Mouse (Mus musculus) embryonic facial prominence, embryonic 14.5 days (tissue): ENCODE measurements at regions not wholly inside any gene's neighbourhood (a gene's known extent, or its start where the extent isn't known, plus 50 kb on each side); places are given as distances from the start of the nearest gene placed in this dataset.

Experiments
- ATAC-seq: fragments of 200-750 bp; cut with Nextera tagmentation; 2 replicates; pipeline ENCODE4 v1.8.0; 2017; ENCODE audit warnings: low read depth, moderate number of reproducible peaks, moderate TSS enrichment
- DNase-seq: peaks from one replicate; pipeline ENCODE4 v3.0.0-alpha.2; 2015; ENCODE audit warnings: low spot score
- H3K27ac ChIP-seq: fragments of 300-500 bp; sonication (generic); replicated peaks from 2 replicates; pipeline ENCODE4 v1.5.1; 2014; ENCODE audit warnings: low read depth, mild to moderate bottlenecking, low read length, moderate library complexity
- H3K27me3 ChIP-seq: fragments of 300-500 bp; sonication (generic); replicated peaks from 2 replicates; pipeline ENCODE4 v1.6.1; 2014; ENCODE audit warnings: low read length; ENCODE audit not compliant: control insufficient read depth, insufficient read depth
- H3K36me3 ChIP-seq: fragments of 300-500 bp; sonication (generic); 2 replicates; pipeline ENCODE4 v1.6.1; 2014; ENCODE audit warnings: low read length, mixed read lengths; ENCODE audit not compliant: control insufficient read depth, insufficient read depth
- H3K4me1 ChIP-seq: fragments of 300-500 bp; sonication (generic); 2 replicates; pipeline ENCODE4 v1.6.1; 2014; ENCODE audit warnings: antibody characterized with exemption, low read length; ENCODE audit not compliant: control insufficient read depth, insufficient read depth
- H3K4me2 ChIP-seq: fragments of 300-500 bp; sonication (generic); 2 replicates; pipeline ENCODE4 v1.6.1; 2014; ENCODE audit warnings: low read depth, mild to moderate bottlenecking, low read length, moderate library complexity, mixed read lengths
- H3K4me3 ChIP-seq: fragments of 300-500 bp; sonication (generic); 2 replicates; pipeline ENCODE4 v1.5.1; 2014; ENCODE audit warnings: low read depth, mild to moderate bottlenecking, low read length
- H3K9ac ChIP-seq: fragments of 300-500 bp; sonication (generic); 2 replicates; pipeline ENCODE4 v1.6.1; 2014; ENCODE audit warnings: low read depth, mild to moderate bottlenecking, low read length, moderate library complexity, mixed read lengths
- H3K9me3 ChIP-seq: fragments of 300-500 bp; sonication (generic); 2 replicates; pipeline ENCODE4 v1.6.1; 2016; ENCODE audit warnings: low read length; ENCODE audit not compliant: control insufficient read depth
- whole genome bisulfite sequencing: fragments of 180-500 bp; shearing (Covaris S2); extraction: QIAGEN DNeasy Blood & Tissue Kit; methylation state at CpG from one replicate; pipeline ENCODE4 v1.1.7; 2014; 5-methylcytosine and 5-hydroxymethylcytosine counted together

DNA sequence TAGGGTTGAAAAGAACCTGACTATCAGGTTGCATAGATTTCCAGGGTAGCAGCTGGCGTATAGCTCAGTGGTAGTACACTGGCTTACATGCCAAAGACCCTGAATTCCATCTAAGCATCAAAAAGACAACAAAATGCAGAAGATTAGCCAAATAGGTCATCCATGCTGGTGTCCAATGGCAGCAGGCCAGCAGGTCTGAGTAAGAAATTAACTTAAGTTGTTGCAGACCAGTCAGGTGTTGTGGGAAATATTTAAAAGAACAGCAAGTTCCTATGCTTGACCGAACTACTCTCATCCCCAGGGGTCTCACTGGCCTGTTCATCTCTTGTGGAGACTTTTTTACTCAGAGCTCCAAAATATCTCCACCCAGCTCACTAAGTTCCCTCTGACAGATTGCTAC is 602.7 kb upstream of the Intu start:
- no peaks in the 10 kb centered on the region for H3K9me3 ChIP-seq

DNA sequence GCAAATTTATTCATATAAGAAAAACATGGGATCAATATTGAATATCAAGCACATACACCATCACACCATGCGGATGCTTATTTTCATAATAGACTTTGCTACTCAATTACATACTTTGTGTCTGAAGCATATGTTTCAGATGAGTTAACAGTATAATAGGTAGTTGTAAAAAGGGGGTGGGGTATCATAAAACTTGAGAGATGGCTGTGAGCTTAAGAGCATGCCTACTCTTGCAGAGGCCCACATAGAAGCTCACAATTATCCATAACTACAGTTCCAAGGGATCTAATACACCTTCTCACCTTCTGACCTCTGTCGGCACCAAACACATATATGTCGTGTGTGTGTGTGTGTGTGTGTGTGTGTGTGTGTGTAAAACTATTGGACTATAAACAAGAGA is 597.7 kb upstream of the Intu start:
- ATAC-seq: no peak
- H3K27me3 ChIP-seq: no peaks in the 10 kb centered on the region
- H3K4me2 ChIP-seq: no peak overlapping the region
- no peaks in the 10 kb centered on the region for H3K4me1 ChIP-seq
- no peak overlapping the region for H3K4me3 ChIP-seq
- no peak for DNase-seq
- no peaks in the 10 kb centered on the region for H3K36me3 ChIP-seq
- H3K9ac ChIP-seq: no peak overlapping the region
- no peak overlapping the region for H3K27ac ChIP-seq
- H3K9me3 ChIP-seq: no peaks in the 10 kb centered on the region
- WGBS: 88% methylated on average over 3 of the region's 3 CpGs

More for the DNA sequence above, 602.7 kb upstream of the Intu start:
- Histone ChIP-seq H3K4me1 (peaks cover 3% of the 10 kb centered on the region; the same call in 1 of the 2 replicates), H3K27me3 (no peaks in the 10 kb centered on the region), H3K36me3 (no peaks in the 10 kb centered on the region), H3K4me2 (no peak overlapping the region), H3K27ac (no peak overlapping the region), H3K4me3 (no peak overlapping the region), H3K9ac (no peak overlapping the region)
- DNase-seq (no peak), ATAC-seq (no peak)
- 82% methylated on average over 2 of the region's 2 CpGs for WGBS

DNA sequence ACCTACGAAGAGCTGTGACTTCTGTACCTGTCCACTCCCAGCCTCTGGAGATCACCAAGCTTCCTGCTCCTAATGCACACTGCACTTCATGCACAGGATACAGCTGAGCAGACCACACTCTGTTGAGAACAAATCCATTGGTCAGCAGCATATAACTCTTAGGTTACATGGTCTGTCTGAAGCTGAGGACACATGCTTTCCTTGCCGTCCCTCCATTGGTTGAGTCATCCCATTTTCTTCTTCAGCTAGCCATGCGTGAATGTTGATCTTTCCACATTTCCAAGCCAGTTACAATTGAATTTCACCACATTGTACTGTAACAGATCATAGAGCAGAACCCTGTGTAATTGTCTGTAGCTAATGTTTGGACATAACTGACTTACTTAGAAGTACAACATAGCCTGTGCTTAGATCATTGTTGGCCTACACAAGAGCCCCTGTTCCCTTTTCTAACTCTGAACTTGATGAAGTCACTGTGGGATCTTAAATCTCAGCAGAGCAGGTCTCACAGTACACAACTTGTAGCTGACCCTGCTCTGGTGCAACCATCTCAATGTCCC is 593.3 kb upstream of the Intu start:
- Histone ChIP-seq H3K27ac (no peak overlapping the region), H3K27me3 (no peaks in the 10 kb centered on the region), H3K4me1 (no peaks in the 10 kb centered on the region), H3K4me2 (no peak overlapping the region), H3K9me3 (no peaks in the 10 kb centered on the region), H3K9ac (no peak overlapping the region), H3K4me3 (no peak overlapping the region), H3K36me3 (no peaks in the 10 kb centered on the region)
- WGBS: 94% methylated on average over 3 of the region's 3 CpGs
- ATAC-seq: no peak
- no peak for DNase-seq

DNA sequence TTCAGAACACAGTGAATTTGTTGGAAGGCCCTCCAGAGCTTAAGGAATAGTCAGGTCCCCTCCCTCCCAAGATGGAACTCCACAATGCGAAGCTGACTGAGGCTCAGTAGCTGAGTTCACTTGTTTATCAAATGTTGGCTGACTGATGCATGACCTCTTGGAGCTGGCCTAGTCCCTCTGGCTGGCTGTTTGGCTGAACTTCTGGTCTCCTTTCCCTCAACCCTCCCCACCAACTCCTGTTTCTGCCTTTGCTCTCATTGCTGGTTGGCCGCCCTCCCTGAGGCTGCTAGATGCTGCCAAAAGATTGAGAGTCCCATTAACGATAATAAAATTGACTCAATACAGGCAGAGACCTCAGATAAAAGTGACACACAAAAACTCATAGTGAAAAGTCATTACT is 586.5 kb upstream of the Intu start:
- ATAC-seq: no peak
- no peaks in the 10 kb centered on the region for H3K27me3 ChIP-seq
- no peaks in the 10 kb centered on the region for H3K9me3 ChIP-seq
- H3K36me3 ChIP-seq: no peaks in the 10 kb centered on the region
- no peak overlapping the region for H3K4me2 ChIP-seq
- no peak overlapping the region for H3K4me3 ChIP-seq
- no peaks in the 10 kb centered on the region for H3K4me1 ChIP-seq
- H3K27ac ChIP-seq: no peak overlapping the region
- no peak overlapping the region for H3K9ac ChIP-seq
- peak; percentile 78 for DNase-seq
- 81% methylated on average over 3 of the region's 3 CpGs for WGBS

DNA sequence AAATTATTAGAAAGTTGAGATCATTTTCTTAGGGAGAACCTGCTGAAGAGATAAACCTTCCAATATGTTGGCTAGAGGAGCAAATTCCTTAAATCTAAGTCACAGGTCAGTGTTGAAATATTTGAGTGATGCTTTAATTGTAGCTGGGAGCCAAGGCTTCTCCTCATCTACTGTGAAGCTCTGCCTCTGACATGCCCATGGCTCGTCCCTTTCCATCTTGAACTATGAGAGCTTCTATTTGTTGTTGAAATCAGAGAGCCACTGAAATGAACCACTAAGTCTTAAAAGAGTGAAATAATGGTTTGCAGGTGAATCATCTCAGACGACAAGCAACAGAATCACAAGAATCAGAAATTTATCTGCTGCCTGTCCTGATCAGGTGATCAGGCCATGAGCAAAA is 579.0 kb upstream of the Intu start:
- no peak overlapping the region for H3K9ac ChIP-seq
- WGBS: 42% methylated on average over 2 of the region's 2 CpGs
- H3K4me1 ChIP-seq: peaks cover 5% of the 10 kb centered on the region; the same call in 1 of the 2 replicates
- ATAC-seq (no peak), DNase-seq (no peak)
- H3K36me3 ChIP-seq: no peaks in the 10 kb centered on the region
- peaks cover 12% of the 10 kb centered on the region for H3K9me3 ChIP-seq
- no peak overlapping the region for H3K4me3 ChIP-seq
- no peak overlapping the region for H3K4me2 ChIP-seq
- no peak overlapping the region for H3K27ac ChIP-seq
- H3K27me3 ChIP-seq: no peaks in the 10 kb centered on the region

DNA sequence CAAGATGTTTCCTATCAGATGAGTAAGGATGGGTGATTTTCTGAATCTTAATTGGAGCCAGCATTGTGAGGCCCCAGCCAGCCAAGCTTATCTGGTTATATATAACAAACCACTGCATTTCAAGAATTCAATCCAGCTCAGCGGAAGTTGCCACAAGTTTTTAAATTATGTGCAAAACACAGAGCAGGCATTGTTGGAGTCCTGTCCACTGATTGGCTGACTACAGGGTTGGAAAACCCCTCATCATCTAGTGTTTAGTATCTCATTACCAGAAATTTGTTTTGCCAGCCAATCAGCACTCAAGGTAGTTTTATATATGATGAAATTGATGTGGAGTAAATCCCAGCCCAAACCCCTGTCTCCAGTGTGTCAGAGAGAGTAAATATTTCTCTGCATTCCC is 578.5 kb upstream of the Intu start:
- 55% methylated on average over 1 of the region's 1 CpGs for WGBS
- H3K4me1 ChIP-seq: peaks cover 5% of the 10 kb centered on the region; the same call in 1 of the 2 replicates
- H3K9me3 ChIP-seq: peaks cover 16% of the 10 kb centered on the region
- no peaks in the 10 kb centered on the region for H3K27me3 ChIP-seq
- no peak overlapping the region for H3K4me3 ChIP-seq
- H3K27ac ChIP-seq: no peak overlapping the region
- DNase-seq: peak; percentile 42
- H3K9ac ChIP-seq: no peak overlapping the region
- H3K36me3 ChIP-seq: no peaks in the 10 kb centered on the region
- H3K4me2 ChIP-seq: no peak overlapping the region
- no peak for ATAC-seq

DNA sequence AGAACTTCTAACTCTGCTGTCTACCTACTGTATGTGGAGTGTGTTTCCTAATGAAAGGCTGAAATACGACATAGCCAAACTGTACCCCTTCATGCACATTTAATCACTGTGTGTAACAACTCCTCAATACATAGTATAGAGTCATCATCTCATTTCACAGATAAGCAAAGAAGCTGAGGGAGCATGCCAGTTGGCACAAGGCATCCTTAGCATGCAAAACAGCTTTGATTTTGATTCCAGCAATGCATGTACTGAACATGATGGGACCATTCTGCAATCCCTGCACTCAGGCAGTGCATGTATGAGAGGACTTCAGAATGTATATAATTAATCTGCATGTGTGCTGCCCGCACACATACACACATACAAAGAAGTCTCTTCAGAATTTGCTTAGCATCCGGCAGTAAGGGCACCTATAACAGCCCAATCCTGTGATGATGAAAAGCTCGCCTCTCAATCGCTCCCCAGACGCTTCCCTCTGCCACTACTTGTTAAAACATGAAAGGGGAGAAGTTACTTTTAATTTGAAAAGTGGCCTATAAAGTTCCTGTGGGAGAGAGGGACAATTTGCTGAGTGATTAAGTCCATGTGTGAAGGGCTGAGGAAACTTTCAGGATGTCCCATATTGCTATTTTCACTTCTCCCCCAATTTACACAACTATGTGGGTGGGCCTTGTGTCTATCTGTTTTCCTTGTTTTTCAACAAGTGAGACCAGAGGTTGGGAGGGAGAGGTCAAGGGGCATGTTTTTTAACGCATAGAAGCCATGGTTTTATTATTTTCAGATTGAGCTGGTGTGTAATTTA is 569.0 kb upstream of the Intu start:
- WGBS: 37% methylated on average over 7 of the region's 7 CpGs
- H3K4me2 ChIP-seq: no peak overlapping the region; the same call in 1 of the 2 replicates

DNA sequence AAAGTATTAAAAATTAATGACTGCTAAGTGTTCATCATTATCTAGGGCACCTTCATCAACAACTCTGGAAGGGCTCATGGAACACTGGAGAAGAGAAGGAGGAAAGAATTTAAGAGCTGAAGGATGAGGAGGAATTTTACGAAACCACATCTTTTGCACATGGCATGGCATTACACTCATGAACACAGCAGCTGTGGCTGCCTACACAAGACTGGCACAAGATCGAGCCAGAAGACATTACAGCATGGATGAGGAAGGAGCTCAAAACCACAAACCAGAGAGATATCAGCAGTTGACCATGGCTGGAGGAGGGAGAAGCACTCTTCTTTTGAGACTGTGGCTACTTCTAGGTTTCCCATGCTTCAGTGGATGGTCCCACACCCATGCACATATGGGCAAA is 565.7 kb upstream of the Intu start:
- H3K36me3 ChIP-seq: no peaks in the 10 kb centered on the region
- no peaks in the 10 kb centered on the region for H3K27me3 ChIP-seq
- no peak overlapping the region for H3K4me2 ChIP-seq
- H3K9ac ChIP-seq: no peak overlapping the region
- no peak for ATAC-seq
- no peak overlapping the region for H3K27ac ChIP-seq
- WGBS: 82% methylated on average over 2 of the region's 2 CpGs
- H3K9me3 ChIP-seq: no peaks in the 10 kb centered on the region
- no peak overlapping the region for H3K4me3 ChIP-seq
- peaks cover 6% of the 10 kb centered on the region; the same call in 1 of the 2 replicates for H3K4me1 ChIP-seq
- no peak for DNase-seq

More for the DNA sequence above, 569.0 kb upstream of the Intu start:
- DNase-seq: no peak
- Histone ChIP-seq H3K27ac (no peak overlapping the region), H3K27me3 (no peaks in the 10 kb centered on the region), H3K4me3 (no peak overlapping the region), H3K9me3 (0 out of 2 replicates have a peak, but pooled peaks cover 7% of the 10 kb centered on the region), H3K9ac (no peak overlapping the region), H3K36me3 (no peaks in the 10 kb centered on the region), H3K4me1 (peaks cover 6% of the 10 kb centered on the region; the same call in 1 of the 2 replicates)
- ATAC-seq: no peak

DNA sequence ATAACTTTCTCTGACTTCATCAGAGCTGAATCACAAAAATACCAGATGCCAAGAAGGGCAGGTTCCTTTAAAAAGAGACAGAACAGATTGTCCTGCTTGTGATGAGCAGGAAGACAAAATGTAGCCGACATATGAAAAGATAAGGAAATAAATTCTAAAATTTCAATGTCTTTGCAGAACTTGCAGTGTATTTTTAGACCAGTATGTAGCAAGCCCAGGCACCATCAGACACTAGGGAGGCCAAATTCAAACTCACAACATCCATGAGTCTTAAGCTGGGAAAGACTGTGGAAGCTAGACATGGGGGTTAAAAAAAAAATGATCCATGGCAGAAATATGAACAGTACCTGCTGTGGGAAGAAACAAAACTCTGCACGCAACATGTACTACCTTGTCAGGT is 564.7 kb upstream of the Intu start:
- H3K27ac ChIP-seq: no peak overlapping the region
- H3K4me1 ChIP-seq: peaks cover 6% of the 10 kb centered on the region; the same call in 1 of the 2 replicates
- ATAC-seq: no peak
- no peaks in the 10 kb centered on the region for H3K36me3 ChIP-seq
- no peak for DNase-seq
- H3K9me3 ChIP-seq: no peaks in the 10 kb centered on the region
- 82% methylated on average over 2 of the region's 2 CpGs for WGBS
- no peak overlapping the region for H3K9ac ChIP-seq
- H3K4me3 ChIP-seq: no peak overlapping the region
- no peak overlapping the region for H3K4me2 ChIP-seq
- H3K27me3 ChIP-seq: no peaks in the 10 kb centered on the region
